Mouse (Mus musculus) retina, postnatal 1 day (tissue): Measurements from ENCODE around the gene Ttc6.

Experiments used
- DNase-seq: peaks from one replicate; pipeline ENCODE4 v3.0.0-alpha.2; 2012

The Ttc6 gene

GRCm38 (mm10) chr12:57662986-57663674 lies 99.2 kb downstream of the Ttc6 start:
- no peak for DNase-seq

- no peak for DNase-seq
These were observed 108.5 kb downstream of the Ttc6 start for GRCm38 (mm10) chr12:57672414-57672813.

GRCm38 (mm10) chr12:57684967-57685423 lies 121.1 kb downstream of the Ttc6 start:
- peak; percentile 11 for DNase-seq

GRCm38 (mm10) chr12:57709966-57710365 lies 146.1 kb downstream of the Ttc6 start:
- no peak for DNase-seq

GRCm38 (mm10) chr12:57764720-57765119 lies 200.8 kb downstream of the Ttc6 start:
- no peak for DNase-seq

GRCm38 (mm10) chr12:57776290-57776997 lies 212.5 kb downstream of the Ttc6 start:
- DNase-seq = peak; percentile 40

- no peak for DNase-seq
These were observed 218.0 kb downstream of the Ttc6 start for GRCm38 (mm10) chr12:57781926-57782325.

GRCm38 (mm10) chr12:57787471-57787870 lies 223.6 kb downstream of the Ttc6 start:
- DNase-seq = peak; percentile 58
